Mouse (Mus musculus): ENCODE results near the gene Cryaa.

- no peak for TF ChIP-seq CTCF (IDR thresholded peaks at IDR 0.05; ENCODE audit: low read depth, low read length)
- TF ChIP-seq POLR2A (IDR thresholded peaks at IDR 0.05; ENCODE audit: borderline replicate concordance, low read depth, low read length): no peak
These were observed 16.9 kb upstream of the Cryaa start for GRCm38 (mm10) chr17:31660661-31661250.

All from bone marrow macrophage, adult 2 months (primary cell).